Mouse (Mus musculus): Measurements from ENCODE around the gene Mbd4. TPM values are rescaled to one million over a fixed set of nuclear protein-coding genes. Genes with fewer than 3 reads are reported as not detected.

Gene Mbd4
- total and polyA plus RNA-seq, 3 experiments: 6.4 to 10.1 TPM; not detected in 1

- TF ChIP-seq TBP (IDR thresholded peaks at IDR 0.05; ENCODE audit: low read depth, low read length): no peak
- no peak for TF ChIP-seq CHD2 (IDR thresholded peaks at IDR 0.05; ENCODE audit: low read length)
- no peak for TF ChIP-seq MXI1 (IDR thresholded peaks at IDR 0.05; ENCODE audit: low read depth, low read length)
- TF ChIP-seq ELF1 (IDR thresholded peaks at IDR 0.05; ENCODE audit: low read depth, low read length): no peak
- TF ChIP-seq USF1 (IDR thresholded peaks at IDR 0.05; ENCODE audit: low read depth, low read length): no peak
- no peak for TF ChIP-seq SIN3A (IDR thresholded peaks at IDR 0.05; ENCODE audit: low read length)
- TF ChIP-seq TCF12 (IDR thresholded peaks at IDR 0.05; ENCODE audit: low read depth, low read length): no peak
- TF ChIP-seq MAZ (IDR thresholded peaks at IDR 0.05; ENCODE audit: low read depth, low read length): no peak
- TF ChIP-seq GATA1 (IDR thresholded peaks at IDR 0.05; ENCODE audit: low read depth, low read length): no peak
- TF ChIP-seq RAD21 (IDR thresholded peaks at IDR 0.05; ENCODE audit: low read depth, low read length): no peak
- no peak for TF ChIP-seq POLR2A (IDR thresholded peaks at IDR 0.05; ENCODE audit: control insufficient read depth in 1 of 2, insufficient read depth in 1 of 2, low read depth in 1 of 2, low read length in 2 of 2, poor library complexity in 1 of 2)
- no peak for TF ChIP-seq UBTF (IDR thresholded peaks at IDR 0.05; ENCODE audit: borderline replicate concordance, insufficient read depth, low read depth, low read length)
- no peaks in the 10 kb centered on the region for H3K36me3 ChIP-seq (ENCODE audit: control insufficient read depth in 1 of 2, insufficient read depth in 2 of 2, low read length in 2 of 2)
- H3K4me1 ChIP-seq (ENCODE audit: control insufficient read depth in 1 of 2, insufficient read depth in 2 of 2, low read length in 2 of 2): no peaks in the 10 kb centered on the region
- H3K9me3 ChIP-seq (replicated peaks; ENCODE audit: insufficient read depth, low read length): no peaks in the 10 kb centered on the region
- no peaks in the 10 kb centered on the region for H3K27me3 ChIP-seq (ENCODE audit: control insufficient read depth in 1 of 2, insufficient read depth in 2 of 2, low read length in 2 of 2)
- H3K27ac ChIP-seq (ENCODE audit: control insufficient read depth, low read depth, low read length): no peak overlapping the region
- no peak overlapping the region for H3K9ac ChIP-seq (ENCODE audit: control insufficient read depth, low read depth, low read length, poor library complexity, severe bottlenecking)
- H3K79me2 ChIP-seq (ENCODE audit: control insufficient read depth, insufficient read depth, low read length, poor library complexity): no peaks in the 10 kb centered on the region
- H3K4me3 ChIP-seq (ENCODE audit: control insufficient read depth in 1 of 2, insufficient read depth in 1 of 2, low read depth in 2 of 2, low read length in 2 of 2): no peak overlapping the region
- DNase-seq (ENCODE audit: low read depth, low spot score): no peak
These were observed 26.6 kb upstream of the Mbd4 start for GRCm38 (mm10) chr6:115879736-115880135.

- H3K27ac ChIP-seq (ENCODE audit: control insufficient read depth, low read depth, low read length): no peak overlapping the region
- no peak overlapping the region for H3K4me3 ChIP-seq (ENCODE audit: control insufficient read depth in 1 of 2, insufficient read depth in 1 of 2, low read depth in 2 of 2, low read length in 2 of 2)
- H3K4me1 ChIP-seq (ENCODE audit: control insufficient read depth in 1 of 2, insufficient read depth in 2 of 2, low read length in 2 of 2): no peaks in the 10 kb centered on the region
- H3K27me3 ChIP-seq (ENCODE audit: control insufficient read depth in 1 of 2, insufficient read depth in 2 of 2, low read length in 2 of 2): no peaks in the 10 kb centered on the region
- TF ChIP-seq TCF12 (IDR thresholded peaks at IDR 0.05; ENCODE audit: low read depth, low read length) (no peak), MYC (IDR thresholded peaks at IDR 0.05; ENCODE audit: low read depth, low read length) (no peak), ZKSCAN1 (IDR thresholded peaks at IDR 0.05; ENCODE audit: low read depth, low read length) (no peak), MXI1 (IDR thresholded peaks at IDR 0.05; ENCODE audit: low read depth, low read length) (no peak), MAX (IDR thresholded peaks at IDR 0.05; ENCODE audit: low read length) (no peak), CHD1 (IDR thresholded peaks at IDR 0.05; ENCODE audit: low read depth, low read length) (no peak), E2F4 (IDR thresholded peaks at IDR 0.05; ENCODE audit: borderline replicate concordance, low read depth, low read length) (no peak), ZC3H11A (IDR thresholded peaks at IDR 0.05; ENCODE audit: low read depth, low read length) (no peak), BHLHE40 (IDR thresholded peaks at IDR 0.05; ENCODE audit: borderline replicate concordance, low read depth, low read length) (no peak), SIN3A (IDR thresholded peaks at IDR 0.05; ENCODE audit: low read length) (no peak), EP300 (IDR thresholded peaks at IDR 0.05; ENCODE audit: low read depth in 1 of 2, low read length in 2 of 2) (no peak), MAZ (IDR thresholded peaks at IDR 0.05; ENCODE audit: low read depth, low read length) (no peak), GATA1 (IDR thresholded peaks at IDR 0.05; ENCODE audit: low read depth, low read length) (no peak), TBP (IDR thresholded peaks at IDR 0.05; ENCODE audit: low read depth, low read length) (no peak), SMC3 (IDR thresholded peaks at IDR 0.05; ENCODE audit: low read depth, low read length) (no peak), ELF1 (IDR thresholded peaks at IDR 0.05; ENCODE audit: low read depth, low read length) (no peak), TAL1 (IDR thresholded peaks at IDR 0.05; ENCODE audit: low read length) (no peak), HCFC1 (IDR thresholded peaks at IDR 0.05; ENCODE audit: low read depth, low read length) (no peak)
- no peak for DNase-seq (ENCODE audit: low read depth, low spot score)
- no peak overlapping the region for H3K9ac ChIP-seq (ENCODE audit: control insufficient read depth, low read depth, low read length, poor library complexity, severe bottlenecking)
- H3K36me3 ChIP-seq (ENCODE audit: control insufficient read depth in 1 of 2, insufficient read depth in 2 of 2, low read length in 2 of 2): no peaks in the 10 kb centered on the region
- no peaks in the 10 kb centered on the region for H3K79me2 ChIP-seq (ENCODE audit: control insufficient read depth, insufficient read depth, low read length, poor library complexity)
- H3K9me3 ChIP-seq (replicated peaks; ENCODE audit: insufficient read depth, low read length): no peaks in the 10 kb centered on the region
These were observed 25.5 kb upstream of the Mbd4 start for GRCm38 (mm10) chr6:115878694-115879093.
